Mouse (Mus musculus) liver, postnatal 0 days (tissue): ENCODE results near the gene Ate1.

ENCODE experiments used
- CTCF ChIP-seq: sonication (generic); IDR thresholded peaks from 2 replicates; pipeline ENCODE4 v1.5.1; 2016; ENCODE audit warnings: antibody characterized with exemption, low read depth
- EP300 ChIP-seq: IDR thresholded peaks from 2 replicates; pipeline ENCODE4 v1.6.1; 2016; ENCODE audit warnings: antibody characterized with exemption, low read depth, mild to moderate bottlenecking

DNA sequence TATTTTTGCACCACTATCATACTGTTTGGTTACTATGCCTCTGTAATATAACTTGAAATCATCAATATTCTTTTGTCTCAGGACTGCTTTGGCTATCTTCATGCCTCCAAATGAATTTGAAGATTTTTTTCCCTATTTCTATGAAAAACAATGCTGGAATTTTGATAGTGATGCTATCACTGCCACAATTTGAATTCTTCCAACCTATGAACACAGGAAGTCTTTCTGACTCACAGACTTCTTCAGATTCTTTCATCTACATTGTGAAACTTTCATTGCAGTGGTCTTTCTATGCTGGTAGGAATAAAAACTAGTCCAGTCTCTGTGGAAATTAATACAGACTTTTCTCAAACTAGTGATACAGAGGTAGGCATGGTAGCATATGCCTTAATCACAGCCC is 28.1 kb downstream of the Ate1 start:
- TF ChIP-seq CTCF = no peak
- no peak for TF ChIP-seq EP300
